Mouse (Mus musculus) left cerebral cortex, postnatal 4 days (tissue): ENCODE measurements around the gene Rrp15. TPM values are rescaled to one million over a fixed set of nuclear protein-coding genes. Genes with fewer than 3 reads are reported as not detected.
"Not testable (repeated sequence)": the region's sequence is repeated elsewhere in the genome, so short reads cannot be mapped to it uniquely, and the experiment has no call there.

Source experiments
- DNase-seq: peaks from one replicate; pipeline ENCODE4 v3.0.0-alpha.2; 2022
- intact Hi-C: fragments of 180-260 bp; cut with DNase I; formaldehyde crosslinking; loops from one replicate; pipeline ENCODE4 v1.15.1; 2025
- total RNA-seq, 2 experiments: library from RNA; stranded (reverse); gene quantifications; 2 replicates each; pipeline ENCODE4 v1.2.3; 2021

The Rrp15 gene
- 10 to 100 TPM; 20.6 to 21.5 TPM for total RNA-seq

- peak; percentile 82 for DNase-seq
- intact Hi-C loops: no loop called here
Observed at GRCm38 (mm10) chr1:186748724-186749653, at the start of gene Rrp15. Rrp15 (minus strand) TSS chr1:186749358.

GRCm38 (mm10) chr1:186797991-186798390 lies 48.8 kb upstream of the Rrp15 start:
- no peak for DNase-seq
- intact Hi-C loops: no loop called here

- intact Hi-C loops: no loop called here
- no peak for DNase-seq
Observed at GRCm38 (mm10) chr1:186785359-186785758, 36.2 kb upstream of the Rrp15 start.

- intact Hi-C loops: no loop called here
- DNase-seq: no peak
Observed at GRCm38 (mm10) chr1:186780826-186781225, 31.7 kb upstream of the Rrp15 start.

GRCm38 (mm10) chr1:186773124-186773523 lies 24.0 kb upstream of the Rrp15 start:
- no peak for DNase-seq
- intact Hi-C loops: no loop called here

- intact Hi-C loops: no loop called here
- DNase-seq: no peak
Observed at GRCm38 (mm10) chr1:186772547-186773077, 23.5 kb upstream of the Rrp15 start.

GRCm38 (mm10) chr1:186772005-186772404 lies 22.8 kb upstream of the Rrp15 start:
- DNase-seq: no peak
- intact Hi-C loops: no loop called here

GRCm38 (mm10) chr1:186770659-186771058 lies 21.5 kb upstream of the Rrp15 start:
- DNase-seq: no peak
- intact Hi-C loops: no loop called here

GRCm38 (mm10) chr1:186768392-186768791 lies 19.2 kb upstream of the Rrp15 start:
- DNase-seq: no peak
- intact Hi-C loops: no loop called here

GRCm38 (mm10) chr1:186763451-186763850 lies 14.3 kb upstream of the Rrp15 start:
- DNase-seq, intact Hi-C loops: not testable (repeated sequence)

- no peak for DNase-seq
- intact Hi-C loops: no loop called here
Observed at GRCm38 (mm10) chr1:186749675-186750283, 621 bp upstream of the Rrp15 start.

- intact Hi-C loops: no loop called here
- DNase-seq: no peak
Observed at GRCm38 (mm10) chr1:186739828-186740227, 9.3 kb downstream of the Rrp15 start.

- intact Hi-C loops: no loop called here
- DNase-seq: no peak
Observed at GRCm38 (mm10) chr1:186735537-186735936, 13.6 kb downstream of the Rrp15 start.

GRCm38 (mm10) chr1:186733052-186733451 lies 16.1 kb downstream of the Rrp15 start:
- DNase-seq: no peak

GRCm38 (mm10) chr1:186728778-186729177 lies 20.4 kb downstream of the Rrp15 start:
- intact Hi-C loops: no loop called here
- no peak for DNase-seq

More at GRCm38 (mm10) chr1:186733052-186733451, 16.1 kb downstream of the Rrp15 start:
- intact Hi-C loops: no loop called here

GRCm38 (mm10) chr1:186726117-186726516 lies 23.0 kb downstream of the Rrp15 start:
- intact Hi-C loops: no loop called here
- no peak for DNase-seq

GRCm38 (mm10) chr1:186722299-186722698 lies 26.9 kb downstream of the Rrp15 start:
- no peak for DNase-seq
- intact Hi-C loops: loop anchor here (5.0 kb wide), 2 partner anchors 1040 to 1175 kb away; no protein-coding TSS in a partner anchor

- intact Hi-C loops: loop anchor here (5.0 kb wide), 2 partner anchors 1040 to 1175 kb away; no protein-coding TSS in a partner anchor
- peak; percentile 84 for DNase-seq
Observed at GRCm38 (mm10) chr1:186721846-186722245, 27.3 kb downstream of the Rrp15 start.

- peak; percentile 29 for DNase-seq
- intact Hi-C loops: loop anchor here (5.0 kb wide), 2 partner anchors 1039 to 1174 kb away; no protein-coding TSS in a partner anchor
Observed at GRCm38 (mm10) chr1:186721166-186721565, 28.0 kb downstream of the Rrp15 start.

GRCm38 (mm10) chr1:186719708-186720107 lies 29.4 kb downstream of the Rrp15 start:
- DNase-seq: peak; percentile 20
- intact Hi-C loops: loop anchor here (5.0 kb wide), 2 partner anchors 1037 to 1172 kb away; no protein-coding TSS in a partner anchor

GRCm38 (mm10) chr1:186718881-186719280 lies 30.3 kb downstream of the Rrp15 start:
- intact Hi-C loops: no loop called here
- DNase-seq: no peak
